Mouse (Mus musculus) yolk sac, embryonic 10.5 days (tissue): Measurements from ENCODE around the gene Slx4.
"Not testable (repeated sequence)": the region's sequence is repeated elsewhere in the genome, so short reads cannot be mapped to it uniquely, and the experiment has no call there.

Source experiments
- DNase-seq: peaks from one replicate; pipeline ENCODE4 v3.0.0-alpha.2; 2017; ENCODE audit warnings: low spot score

Slx4 gene

DNA sequence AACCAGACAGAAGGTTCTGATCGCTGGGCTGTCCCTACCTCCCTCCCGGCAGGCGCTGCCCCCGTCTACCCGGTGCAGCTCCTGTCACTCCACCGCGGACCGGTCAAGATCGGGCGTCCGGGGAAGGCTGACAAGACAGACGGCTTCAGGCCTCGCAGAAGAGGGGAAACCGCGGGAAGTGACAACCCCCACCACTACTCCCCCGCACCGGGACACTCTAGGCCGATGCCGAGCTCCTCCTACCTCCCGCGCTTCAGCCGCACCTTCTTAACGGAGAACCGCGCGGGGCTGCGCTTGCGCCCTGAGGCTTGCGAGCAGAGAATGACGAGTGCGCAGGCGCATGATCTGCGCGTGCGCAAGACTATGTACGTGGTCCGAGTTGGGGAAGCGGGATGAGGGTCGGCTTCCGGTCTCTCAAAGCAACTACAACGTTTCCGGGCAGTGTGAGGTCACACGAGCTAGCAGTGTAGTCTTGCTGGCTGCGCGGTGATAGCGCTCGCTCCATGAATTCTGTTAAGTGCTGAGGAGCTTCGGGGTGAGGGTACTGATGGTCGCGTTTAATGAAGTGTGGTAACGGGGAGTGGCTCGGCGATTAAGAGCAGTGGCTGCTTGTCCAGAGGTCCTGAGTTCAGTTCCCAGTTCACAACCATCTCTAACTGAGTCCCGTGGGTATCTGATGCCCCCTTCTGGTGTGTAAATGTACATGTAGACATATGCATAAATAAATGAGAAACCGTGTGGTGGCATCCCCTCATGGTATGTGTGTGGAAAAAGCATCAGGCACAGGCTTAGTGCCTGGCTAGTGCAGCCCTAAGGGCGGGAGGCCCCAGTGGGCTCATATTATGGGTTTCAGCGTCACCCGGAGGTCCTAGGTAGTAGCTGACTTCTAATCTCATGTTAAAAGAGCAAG, at the start of gene Slx4:
Gene Slx4 (minus strand): TSS at position 282 of the 910 bp plus-strand sequence.
- DNase-seq, result peak; percentile 95

DNA sequence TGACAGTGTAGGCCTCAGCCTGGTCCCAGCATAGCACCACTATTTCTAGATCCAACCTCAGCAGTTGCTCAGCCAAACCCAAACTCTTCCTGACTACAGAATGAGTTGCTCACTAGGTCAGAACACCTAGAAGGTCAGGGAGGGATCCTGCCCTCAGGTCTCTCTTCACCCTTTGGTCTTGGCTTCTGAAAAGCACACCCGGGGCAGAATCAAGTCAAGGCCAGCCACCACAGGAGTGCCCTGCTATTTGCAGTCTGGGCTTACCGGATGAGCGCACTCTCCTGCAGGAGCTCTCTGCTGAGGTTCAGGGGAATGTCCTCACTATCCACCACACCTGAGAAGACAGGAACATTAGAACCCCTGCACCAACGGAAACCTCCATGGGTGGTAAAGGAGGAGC, 49.0 kb upstream of the Slx4 start:
- DNase-seq, result no peak

- DNase-seq, result no peak
Measured at GRCm38 (mm10) chr16:4045524-4045923, 42.0 kb upstream of the Slx4 start.

- no peak for DNase-seq
Measured at GRCm38 (mm10) chr16:4044093-4044492, 40.5 kb upstream of the Slx4 start.

DNA sequence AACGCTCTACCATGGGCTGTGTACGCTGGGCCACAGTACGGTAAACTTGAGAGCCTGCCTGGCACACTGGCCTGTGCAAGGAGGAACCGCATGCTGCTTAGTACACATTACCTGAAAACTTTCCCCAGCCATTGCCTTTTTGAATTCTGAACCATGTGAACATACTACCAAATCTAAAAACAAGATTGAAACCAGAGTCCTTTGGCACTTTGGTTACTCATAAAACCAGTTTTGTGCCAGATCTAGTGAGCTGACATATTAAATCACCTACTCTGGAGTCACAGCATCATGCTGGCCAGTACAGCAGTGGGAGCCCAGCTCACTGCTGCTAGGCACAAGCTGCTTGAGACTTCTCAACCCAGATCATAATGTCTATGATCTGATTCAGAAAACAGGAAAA, 38.1 kb upstream of the Slx4 start:
- no peak for DNase-seq

- no peak for DNase-seq
Measured at GRCm38 (mm10) chr16:4040206-4040605, 36.6 kb upstream of the Slx4 start.

DNA sequence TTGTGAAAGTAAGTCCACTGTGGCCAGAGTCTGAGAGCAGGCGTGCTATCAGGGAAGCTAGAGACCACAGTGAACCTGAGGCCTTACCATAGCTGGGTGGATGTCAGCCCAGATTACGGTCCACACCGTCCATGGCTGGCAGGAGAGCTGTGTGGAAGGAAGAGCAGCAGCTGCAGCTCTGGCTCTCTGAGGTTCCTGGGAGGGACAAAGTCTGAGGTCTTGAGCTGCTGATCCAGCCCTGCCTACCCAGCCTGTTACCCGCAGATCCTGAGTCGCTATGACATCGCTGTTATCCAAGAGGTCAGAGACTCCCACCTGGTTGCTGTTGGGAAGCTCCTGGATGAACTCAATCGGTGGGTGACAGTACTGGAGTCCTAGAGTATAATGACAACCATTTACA, 34.1 kb upstream of the Slx4 start:
- no peak for DNase-seq

DNA sequence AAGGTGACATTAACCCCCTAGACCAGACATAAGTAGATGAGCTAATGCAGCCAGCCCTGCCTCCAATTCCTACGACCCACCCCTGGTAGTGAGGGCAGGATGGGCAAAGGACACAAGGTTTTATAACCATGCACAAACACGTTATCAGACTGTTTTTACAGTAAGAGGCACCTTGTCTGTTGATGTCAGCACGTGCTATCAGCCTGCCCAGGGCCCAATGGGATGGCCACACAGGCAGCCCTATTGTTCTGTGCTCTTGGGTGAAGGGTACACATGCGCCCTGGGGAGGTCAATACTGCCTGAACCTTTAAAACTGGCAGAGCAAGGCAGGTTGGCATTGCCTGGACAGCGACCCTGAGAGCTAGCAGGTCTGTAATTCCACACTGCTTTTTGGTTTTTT, 33.2 kb upstream of the Slx4 start, which contains the start of gene Dnase1:
Gene Dnase1 (plus strand): TSS at position 136 of the 400 bp plus-strand sequence.
- no peak for DNase-seq

GRCm38 (mm10) chr16:4035575-4035974, 32.0 kb upstream of the Slx4 start:
- DNase-seq, result no peak

DNA sequence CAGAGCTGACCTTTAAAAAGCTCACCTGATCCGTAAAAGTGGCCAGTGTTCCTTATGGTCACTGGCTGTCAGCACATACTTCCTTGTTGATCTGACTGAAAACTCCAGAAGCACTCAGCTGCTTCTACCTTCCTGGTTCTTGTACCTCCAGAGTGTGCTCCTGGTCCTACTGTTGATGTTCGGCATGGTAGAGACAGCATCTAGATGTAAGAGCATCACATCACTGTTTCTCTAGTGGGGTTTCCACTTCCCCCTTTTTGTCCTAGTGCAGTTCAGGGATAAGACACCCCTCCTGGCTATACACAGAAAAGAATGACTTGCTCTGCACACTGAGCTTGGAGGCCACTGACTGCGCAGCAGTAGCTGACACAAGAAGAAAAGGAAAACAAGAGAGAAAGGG, 30.9 kb upstream of the Slx4 start:
- no peak for DNase-seq

- DNase-seq, result no peak
Measured at GRCm38 (mm10) chr16:4033971-4034370, 30.4 kb upstream of the Slx4 start.

- peak; percentile 80 for DNase-seq
Measured at GRCm38 (mm10) chr16:4032341-4032748, 28.8 kb upstream of the Slx4 start.

- DNase-seq, result peak; percentile 77
Measured at GRCm38 (mm10) chr16:4031441-4032274, 28.1 kb upstream of the Slx4 start.

- DNase-seq, result no peak
Measured at GRCm38 (mm10) chr16:4030501-4030900, 26.9 kb upstream of the Slx4 start.

DNA sequence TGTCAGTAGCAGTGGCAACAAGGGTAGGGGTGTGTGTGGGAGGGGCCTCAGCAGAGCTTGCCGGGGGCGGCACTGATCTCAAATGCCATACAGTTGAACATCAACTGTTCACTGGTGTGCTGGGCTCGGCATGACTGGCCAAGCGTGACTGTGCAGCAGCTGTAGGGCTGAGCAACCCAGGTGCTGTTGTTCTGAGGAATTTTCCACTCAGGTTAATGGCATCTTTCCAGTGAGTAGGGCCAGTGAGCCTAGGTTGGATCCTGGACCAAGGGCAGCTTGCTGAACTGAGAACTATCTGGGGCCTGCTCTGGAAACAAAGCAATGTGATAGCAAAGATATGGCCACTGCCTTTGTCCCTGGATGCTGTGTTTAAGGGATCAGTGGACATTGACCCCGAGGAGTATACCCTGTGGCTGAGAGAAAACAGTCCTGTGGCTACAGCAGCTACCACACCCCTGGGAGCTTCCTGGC, 25.8 kb upstream of the Slx4 start:
- DNase-seq, result peak; percentile 56

GRCm38 (mm10) chr16:4027211-4027610, 23.6 kb upstream of the Slx4 start:
- no peak for DNase-seq

GRCm38 (mm10) chr16:4026672-4027071, 23.1 kb upstream of the Slx4 start:
- no peak for DNase-seq

DNA sequence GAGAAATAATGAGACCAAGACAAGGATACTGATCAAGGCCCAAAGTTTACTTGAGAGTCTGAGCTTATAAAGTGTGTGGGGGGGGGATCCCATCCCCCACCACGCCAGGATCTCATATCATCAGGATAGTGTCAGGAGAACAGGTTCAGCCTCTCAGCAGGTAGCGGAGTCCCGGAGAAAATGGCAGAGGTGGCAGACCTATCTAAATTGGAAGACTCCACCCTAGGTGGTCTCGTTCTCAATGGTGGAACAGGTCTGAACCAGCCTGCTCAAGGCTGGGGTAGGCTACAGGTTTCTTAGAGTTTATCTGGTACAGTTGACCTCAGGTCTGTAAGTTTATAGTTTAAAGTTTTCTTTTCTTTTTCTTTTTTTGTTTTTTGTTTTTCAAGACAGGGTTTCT, 19.1 kb upstream of the Slx4 start:
- DNase-seq, result no peak

- no peak for DNase-seq
Measured at GRCm38 (mm10) chr16:4021241-4021640, 17.7 kb upstream of the Slx4 start.

DNA sequence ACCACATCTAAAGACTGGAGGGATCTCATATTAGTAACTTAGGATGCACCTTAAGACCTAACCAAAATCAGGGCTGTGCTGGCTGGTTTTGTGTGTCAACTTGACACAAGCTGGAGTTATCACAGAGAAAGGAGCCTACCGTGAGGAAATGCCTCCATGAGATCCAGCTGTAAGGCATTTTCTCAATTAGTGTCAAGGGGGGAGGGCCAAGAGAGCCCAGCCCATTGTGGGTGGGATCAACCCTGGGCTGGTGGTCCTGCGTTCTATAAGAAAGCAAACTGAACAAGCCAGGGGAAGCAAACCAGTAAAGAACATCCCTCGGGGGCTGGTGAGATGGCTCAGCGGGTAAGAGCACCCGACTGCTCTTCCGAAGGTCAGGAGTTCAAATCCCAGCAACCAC, 13.9 kb upstream of the Slx4 start:
- not testable (repeated sequence) for DNase-seq

DNA sequence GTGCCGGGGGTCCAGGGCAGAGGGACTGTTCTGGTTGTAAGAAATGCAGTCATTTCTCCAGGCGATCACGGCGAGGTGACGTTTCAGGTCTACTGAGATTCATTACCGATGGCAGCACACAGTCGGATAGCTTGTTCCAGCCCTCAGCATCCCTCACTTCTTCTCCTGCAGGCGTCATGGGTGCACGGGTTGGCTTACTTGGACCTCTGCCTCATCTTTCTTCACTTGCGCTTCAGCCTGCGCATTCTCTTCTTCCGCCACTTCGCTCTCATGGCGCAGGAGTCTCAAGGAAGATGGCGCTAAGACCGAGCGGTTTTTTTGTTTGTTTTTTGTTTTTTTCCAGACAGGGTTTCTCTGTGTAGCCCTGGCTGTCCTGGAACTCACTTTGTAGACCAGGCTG, 13.2 kb upstream of the Slx4 start:
- DNase-seq, result not testable (repeated sequence)

- no peak for DNase-seq
Measured at GRCm38 (mm10) chr16:4014040-4014668, 10.6 kb upstream of the Slx4 start.
